In genomic region chr19:5406531-5407126, GRCm38 (mm10) we compare ENCODE assay signal across 8 mouse cellular contexts. TPM values are rescaled to one million over a fixed set of nuclear protein-coding genes. Genes with fewer than 3 reads are reported as not detected.
A peak's percentile ranks its signal among the peaks of the same experiment; 100 is the strongest.
DNase-seq lines count a peak whose midpoint lies in the region; ATAC-seq lines count a peak whose summit lies in the region.
"Not testable (repeated sequence)": the region's sequence is repeated elsewhere in the genome, so short reads cannot be mapped to it uniquely, and the experiment has no call there.

No protein-coding gene starts in this region.

- peak; percentile 85 for ATAC-seq in forebrain, embryonic 16.5 days
- ATAC-seq in stomach, embryonic 16.5 days (ENCODE audit: insufficient read depth, low FRiP score): peak; percentile 75

- DNase-seq in Muller cell, postnatal 12 days (ENCODE audit: inconsistent ontology term): peak; percentile 73
- DNase-seq in cerebellum, postnatal 25 days: peak; percentile 64 to 67
- peak; percentile 61 for DNase-seq in hindbrain, embryonic 10.5 days (ENCODE audit: low spot score)
- DNase-seq in kidney, postnatal 14 days: peak; percentile 65
- DNase-seq in lung, adult 18-20 months: peak; percentile 60 to 62
- DNase-seq in natural killer cell, adult 2 months (ENCODE audit: low spot score in 2 of 2): peak; percentile 67 to 72

- not testable (repeated sequence) for H3K9me3 ChIP-seq in forebrain, embryonic 16.5 days (ENCODE audit: control insufficient read depth, low read length); hindbrain, embryonic 10.5 days; stomach, embryonic 16.5 days (replicated peaks; ENCODE audit: control insufficient read depth, low read length)

- peak overlapping the region; percentile 93 for H3K27ac ChIP-seq in forebrain, embryonic 16.5 days (ENCODE audit: low read length)
- H3K27ac ChIP-seq in hindbrain, embryonic 10.5 days: peak overlapping the region; percentile 91
- H3K27ac ChIP-seq in stomach, embryonic 16.5 days (ENCODE audit: low read length): peak overlapping the region; percentile 81

- peak overlapping the region; percentile 70 for H3K9ac ChIP-seq in forebrain, embryonic 16.5 days (replicated peaks; ENCODE audit: low read depth, low read length)
- peak overlapping the region; percentile 78 for H3K9ac ChIP-seq in stomach, embryonic 16.5 days (ENCODE audit: low read length)

- peaks cover 13% of the 10 kb centered on the region for H3K4me1 ChIP-seq in forebrain, embryonic 16.5 days (replicated peaks; ENCODE audit: control insufficient read depth, insufficient read depth, low read length)
- peaks cover 19% of the 10 kb centered on the region for H3K4me1 ChIP-seq in hindbrain, embryonic 10.5 days (replicated peaks)
- H3K4me1 ChIP-seq in stomach, embryonic 16.5 days (ENCODE audit: control insufficient read depth, insufficient read depth, low read length): not testable (repeated sequence)

- not testable (repeated sequence) for H3K36me3 ChIP-seq in forebrain, embryonic 16.5 days (ENCODE audit: control insufficient read depth, insufficient read depth); hindbrain, embryonic 10.5 days; stomach, embryonic 16.5 days (ENCODE audit: control insufficient read depth, insufficient read depth, low read length)

- WGBS in forebrain, embryonic 16.5 days: 10% methylated on average over 21 of the region's 25 CpGs
- 13% methylated on average over 25 of the region's 25 CpGs for WGBS in hindbrain, embryonic 10.5 days
- WGBS in stomach, embryonic 16.5 days: 12% methylated on average over 21 of the region's 25 CpGs

- H3K27me3 ChIP-seq in forebrain, embryonic 16.5 days (replicated peaks; ENCODE audit: control insufficient read depth, insufficient read depth, low read length); hindbrain, embryonic 10.5 days (ENCODE audit: insufficient read depth, poor library complexity, severe bottlenecking); stomach, embryonic 16.5 days (ENCODE audit: control insufficient read depth, insufficient read depth, low read length): not testable (repeated sequence)

- H3K4me2 ChIP-seq in forebrain, embryonic 16.5 days (ENCODE audit: low read length): peak overlapping the region; percentile 76
- peak overlapping the region; percentile 79 for H3K4me2 ChIP-seq in stomach, embryonic 16.5 days (ENCODE audit: low read depth, low read length)

- peak overlapping the region; percentile 66 for H3K4me3 ChIP-seq in forebrain, embryonic 16.5 days (replicated peaks; ENCODE audit: low read length)
- peak overlapping the region; percentile 65 for H3K4me3 ChIP-seq in hindbrain, embryonic 10.5 days
- peak overlapping the region; percentile 58 for H3K4me3 ChIP-seq in stomach, embryonic 16.5 days (replicated peaks; ENCODE audit: low read length)

RNA-seq across cellular contexts. Expression of gene Tsga10ip, which starts 4.3 kb away (rescaled TPM):
- not detected in 2 replicates for polyA plus RNA-seq in forebrain, embryonic 16.5 days (2015; fragmentation: Nextera tagmentation; extraction: Ambion mirVana)
- polyA plus RNA-seq in hindbrain, embryonic 10.5 days (2016; fragmentation: Nextera tagmentation; extraction: Ambion mirVana): 0.44 and 0.58 TPM in 2 replicates
- 7.2 and 8.9 TPM in 2 replicates for polyA plus RNA-seq in stomach, embryonic 16.5 days (2015; fragmentation: Nextera tagmentation; extraction: Ambion mirVana)

RNA-seq across cellular contexts. Expression of gene Sart1, which starts 18.1 kb away (rescaled TPM):
- 74.4 and 75.1 TPM in 2 replicates for polyA plus RNA-seq in forebrain, embryonic 16.5 days (2015; fragmentation: Nextera tagmentation; extraction: Ambion mirVana)
- 82.7 and 93.2 TPM in 2 replicates for polyA plus RNA-seq in hindbrain, embryonic 10.5 days (2016; fragmentation: Nextera tagmentation; extraction: Ambion mirVana)
- 54.1 and 56.4 TPM in 2 replicates for polyA plus RNA-seq in stomach, embryonic 16.5 days (2015; fragmentation: Nextera tagmentation; extraction: Ambion mirVana)

RNA-seq across cellular contexts. Expression of gene Drap1, which starts 18.1 kb away (rescaled TPM):
- polyA plus RNA-seq in forebrain, embryonic 16.5 days (2015; fragmentation: Nextera tagmentation; extraction: Ambion mirVana): 283 and 294 TPM in 2 replicates
- 223 and 271 TPM in 2 replicates for polyA plus RNA-seq in hindbrain, embryonic 10.5 days (2016; fragmentation: Nextera tagmentation; extraction: Ambion mirVana)
- 203 and 207 TPM in 2 replicates for polyA plus RNA-seq in stomach, embryonic 16.5 days (2015; fragmentation: Nextera tagmentation; extraction: Ambion mirVana)

RNA-seq across cellular contexts. Expression of gene AI837181, which starts 18.3 kb away (rescaled TPM):
- 61.1 and 62.9 TPM in 2 replicates for polyA plus RNA-seq in forebrain, embryonic 16.5 days (2015; fragmentation: Nextera tagmentation; extraction: Ambion mirVana)
- polyA plus RNA-seq in hindbrain, embryonic 10.5 days (2016; fragmentation: Nextera tagmentation; extraction: Ambion mirVana): 53.8 and 63.9 TPM in 2 replicates
- 14.3 and 14.8 TPM in 2 replicates for polyA plus RNA-seq in stomach, embryonic 16.5 days (2015; fragmentation: Nextera tagmentation; extraction: Ambion mirVana)

RNA-seq across cellular contexts. Expression of gene Banf1, which starts 39.7 kb away (rescaled TPM):
- 378 and 389 TPM in 2 replicates for polyA plus RNA-seq in forebrain, embryonic 16.5 days (2015; fragmentation: Nextera tagmentation; extraction: Ambion mirVana)
- polyA plus RNA-seq in hindbrain, embryonic 10.5 days (2016; fragmentation: Nextera tagmentation; extraction: Ambion mirVana): 539 and 565 TPM in 2 replicates
- 377 and 400 TPM in 2 replicates for polyA plus RNA-seq in stomach, embryonic 16.5 days (2015; fragmentation: Nextera tagmentation; extraction: Ambion mirVana)

Comparison
In these comparisons a context has a peak if more than half of its experiments do, and no peak if none do; other contexts are left out.
1. Peak in every context shown above with its lines: DNase-seq, ATAC-seq, H3K4me3 ChIP-seq and H3K27ac ChIP-seq.